In the genomic region with DNA sequence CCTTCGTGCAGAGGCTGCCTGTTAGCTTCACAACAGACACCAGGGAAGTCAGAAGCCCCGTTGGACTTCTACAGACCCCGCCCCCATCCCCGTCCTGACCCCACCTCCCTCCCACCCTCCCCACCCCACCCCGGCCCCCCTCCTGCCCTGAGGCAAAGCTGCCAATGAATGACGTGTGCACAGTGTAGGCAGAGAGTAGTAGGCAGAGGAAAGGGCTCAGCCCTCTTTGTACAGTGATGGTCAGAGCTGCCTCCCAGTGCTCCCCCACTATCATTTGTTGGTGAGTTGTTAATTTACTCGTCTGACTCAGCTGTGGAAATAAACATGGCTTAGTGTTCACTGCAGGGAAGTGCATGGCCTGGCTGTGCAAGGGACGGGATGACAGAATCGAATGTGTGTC, we compare ENCODE assay signal across 1 mouse cellular context.
TF ChIP-seq lines count a peak whose summit lies in the region.

No protein-coding gene starts in this region.

TF ChIP-seq in CH12.LX, 34 proteins besides CTCF, POLR2A, EP300 and RAD21 (continued from another document):
- TF ChIP-seq MEF2A (IDR thresholded peaks at IDR 0.05; ENCODE audit: borderline replicate concordance, low read depth, low read length): no peak
- TF ChIP-seq ZKSCAN1 (IDR thresholded peaks at IDR 0.05; ENCODE audit: borderline replicate concordance, low read depth, low read length): no peak
- no peak for TF ChIP-seq MAZ (IDR thresholded peaks at IDR 0.05; ENCODE audit: low read depth, low read length)
- no peak for TF ChIP-seq USF1 (IDR thresholded peaks at IDR 0.05; ENCODE audit: low read depth, low read length)
- no peak for TF ChIP-seq MYC (IDR thresholded peaks at IDR 0.05; ENCODE audit: low read depth, low read length)
- no peak for TF ChIP-seq IRF4 (IDR thresholded peaks at IDR 0.05; ENCODE audit: low read depth, low read length)
- TF ChIP-seq SIN3A (IDR thresholded peaks at IDR 0.05; ENCODE audit: low read length): no peak
- no peak for TF ChIP-seq CHD1 (IDR thresholded peaks at IDR 0.05; ENCODE audit: low read depth, low read length)
- no peak for TF ChIP-seq UBTF (IDR thresholded peaks at IDR 0.05; ENCODE audit: low read depth, low read length)
- no peak for TF ChIP-seq SMC3 (IDR thresholded peaks at IDR 0.05; ENCODE audit: low read depth, low read length)
- no peak for TF ChIP-seq MAFK (IDR thresholded peaks at IDR 0.05; ENCODE audit: insufficient replicate concordance, low read length)
